Mouse (Mus musculus) midbrain, postnatal 0 days (tissue): ENCODE measurements around the gene Hoxa10. TPM values are rescaled to one million over a fixed set of nuclear protein-coding genes. Genes with fewer than 3 reads are reported as not detected.

ENCODE experiments used
- ATAC-seq: fragments of 200-750 bp; cut with Nextera tagmentation; 2 replicates; pipeline ENCODE4 v1.8.0; 2017; ENCODE audit warnings: moderate number of reproducible peaks, mild to moderate bottlenecking, moderate TSS enrichment, moderate library complexity; ENCODE audit not compliant: low FRiP score
- DNase-seq: peaks from one replicate; pipeline ENCODE4 v3.0.0-alpha.2; 2015; ENCODE audit warnings: low spot score
- H3K27ac ChIP-seq: fragments of 300-500 bp; sonication (generic); 2 replicates; pipeline ENCODE4 v1.5.1; 2014; ENCODE audit warnings: low read depth, mild to moderate bottlenecking, low read length, mixed read lengths
- H3K27me3 ChIP-seq: fragments of 300-500 bp; sonication (generic); 2 replicates; pipeline ENCODE4 v1.6.1; 2014; ENCODE audit warnings: low read length, control low read depth, mixed read lengths; ENCODE audit not compliant: insufficient read depth
- H3K36me3 ChIP-seq: fragments of 300-500 bp; sonication (generic); 2 replicates; pipeline ENCODE4 v1.6.1; 2014; ENCODE audit warnings: low read length, control low read depth, mixed read lengths; ENCODE audit not compliant: insufficient read depth
- H3K4me1 ChIP-seq: fragments of 300-500 bp; sonication (generic); 2 replicates; pipeline ENCODE4 v1.6.1; 2014; ENCODE audit warnings: mild to moderate bottlenecking, control low read depth, antibody characterized with exemption, low read length, mixed read lengths; ENCODE audit not compliant: insufficient read depth
- H3K4me2 ChIP-seq: fragments of 300-500 bp; sonication (generic); 2 replicates; pipeline ENCODE4 v1.6.1; 2014; ENCODE audit warnings: low read depth, mild to moderate bottlenecking, low read length, mixed read lengths; ENCODE audit not compliant: poor library complexity, severe bottlenecking
- H3K4me3 ChIP-seq: fragments of 300-500 bp; sonication (generic); 2 replicates; pipeline ENCODE4 v1.5.1; 2014; ENCODE audit warnings: low read depth, mild to moderate bottlenecking, low read length, moderate library complexity
- H3K9ac ChIP-seq: fragments of 300-500 bp; sonication (generic); replicated peaks from 2 replicates; pipeline ENCODE4 v1.6.1; 2014; ENCODE audit warnings: mild to moderate bottlenecking, low read length, moderate library complexity, mixed read lengths; ENCODE audit not compliant: poor library complexity, severe bottlenecking
- H3K9me3 ChIP-seq: fragments of 300-500 bp; sonication (generic); 2 replicates; pipeline ENCODE4 v1.6.1; 2016; ENCODE audit warnings: low read length, control low read depth
- CTCF ChIP-seq: IDR thresholded peaks from 2 replicates; pipeline ENCODE4 v1.5.1; 2016; ENCODE audit warnings: antibody characterized with exemption, mild to moderate bottlenecking
- WGBS: fragments of 180-500 bp; shearing (Covaris S2); extraction: QIAGEN DNeasy Blood & Tissue Kit; methylation state at CpG from one replicate; pipeline ENCODE4 v1.1.7; 2014; 5-methylcytosine and 5-hydroxymethylcytosine counted together
- polyA plus RNA-seq: library from polyadenylated mRNA; unstranded; fragments of >200 nt; fragmentation: Nextera tagmentation; extraction: Ambion mirVana; gene quantifications from 2 replicates; pipeline ENCODE4 v1.2.1, GENCODE M21; 2015
- total RNA-seq: library from RNA; depleted of rRNA; stranded (reverse); fragments of >200 nt; gene quantifications from 2 replicates; pipeline ENCODE4 v1.2.3, GENCODE M21; 2014

The Hoxa10 gene
- total and polyA plus RNA-seq, 2 experiments from 2014 or later = not detected

- no peaks in the 10 kb centered on the region for H3K36me3 ChIP-seq
- no peak overlapping the region for H3K4me3 ChIP-seq
- WGBS = under 1% methylated on average over 66 of the region's 71 CpGs
- no peaks in the 10 kb centered on the region for H3K4me1 ChIP-seq
- TF ChIP-seq CTCF = no peak
- no peak overlapping the region for H3K4me2 ChIP-seq
- H3K27me3 ChIP-seq = peaks cover 97% of the 10 kb centered on the region
- no peak overlapping the region for H3K9ac ChIP-seq
- no peaks in the 10 kb centered on the region for H3K9me3 ChIP-seq
- no peak for ATAC-seq
- DNase-seq = no peak
- H3K27ac ChIP-seq = no peak overlapping the region
Observed at GRCm38 (mm10) chr6:52245040-52245756, 4.5 kb upstream of the Hoxa10 start.

GRCm38 (mm10) chr6:52244471-52245039, 3.9 kb upstream of the Hoxa10 start:
- TF ChIP-seq CTCF = no peak
- H3K4me2 ChIP-seq = no peak overlapping the region
- DNase-seq = no peak
- H3K27ac ChIP-seq = no peak overlapping the region
- no peaks in the 10 kb centered on the region for H3K4me1 ChIP-seq
- H3K4me3 ChIP-seq = no peak overlapping the region
- peaks cover 97% of the 10 kb centered on the region for H3K27me3 ChIP-seq
- no peaks in the 10 kb centered on the region for H3K9me3 ChIP-seq
- H3K9ac ChIP-seq = no peak overlapping the region
- H3K36me3 ChIP-seq = no peaks in the 10 kb centered on the region
- ATAC-seq = no peak
- WGBS = 2% methylated on average over 23 of the region's 23 CpGs

GRCm38 (mm10) chr6:52243681-52244121, 3.0 kb upstream of the Hoxa10 start:
- no peak overlapping the region for H3K4me3 ChIP-seq
- no peaks in the 10 kb centered on the region for H3K4me1 ChIP-seq
- no peaks in the 10 kb centered on the region for H3K36me3 ChIP-seq
- ATAC-seq (no peak), DNase-seq (no peak)
- no peak overlapping the region for H3K4me2 ChIP-seq
- WGBS = 2% methylated on average over 12 of the region's 12 CpGs
- no peaks in the 10 kb centered on the region for H3K9me3 ChIP-seq
- TF ChIP-seq CTCF = no peak
- no peak overlapping the region for H3K27ac ChIP-seq
- H3K27me3 ChIP-seq = peaks cover 94% of the 10 kb centered on the region
- no peak overlapping the region for H3K9ac ChIP-seq

GRCm38 (mm10) chr6:52242801-52243332, 2.2 kb upstream of the Hoxa10 start:
- no peak overlapping the region for H3K4me2 ChIP-seq
- no peaks in the 10 kb centered on the region for H3K4me1 ChIP-seq
- H3K27me3 ChIP-seq = peaks cover 94% of the 10 kb centered on the region
- H3K4me3 ChIP-seq = no peak overlapping the region
- H3K36me3 ChIP-seq = no peaks in the 10 kb centered on the region
- no peak for TF ChIP-seq CTCF
- ATAC-seq = no peak
- no peak overlapping the region for H3K27ac ChIP-seq
- H3K9me3 ChIP-seq = no peaks in the 10 kb centered on the region
- WGBS = 5% methylated on average over 4 of the region's 4 CpGs
- H3K9ac ChIP-seq = no peak overlapping the region
- no peak for DNase-seq

GRCm38 (mm10) chr6:52241001-52241621, 457 bp upstream of the Hoxa10 start:
- DNase-seq (no peak), ATAC-seq (no peak)
- Histone ChIP-seq H3K9ac (no peak overlapping the region), H3K4me1 (no peaks in the 10 kb centered on the region), H3K36me3 (no peaks in the 10 kb centered on the region), H3K4me3 (no peak overlapping the region), H3K27ac (no peak overlapping the region), H3K27me3 (peaks cover 94% of the 10 kb centered on the region), H3K4me2 (no peak overlapping the region), H3K9me3 (no peaks in the 10 kb centered on the region)
- TF ChIP-seq CTCF = no peak
- WGBS = 5% methylated on average over 9 of the region's 9 CpGs
